Mouse (Mus musculus) left cerebral cortex, postnatal 14 days (tissue): Measurements from ENCODE around the gene Pold1. TPM values are rescaled to one million over a fixed set of nuclear protein-coding genes. Genes with fewer than 3 reads are reported as not detected.

Experiments
- DNase-seq, 2 experiments: peaks; one replicate each; pipeline ENCODE4 v3.0.0; 2021 to 2022; ENCODE audit warnings: low spot score in 2 of 2, mixed read lengths in 1 of 2
- intact Hi-C: fragments of 180-260 bp; cut with DNase I; formaldehyde crosslinking; loops from one replicate; pipeline ENCODE4 v1.15.1; 2025
- long read RNA-seq, 2 experiments: library from polyadenylated mRNA; stranded (forward); transcript quantifications; one replicate each; pipeline ENCODE4 v2.0.0; 2021
- total RNA-seq, 2 experiments: library from RNA; stranded (reverse); gene quantifications; 2 replicates each; pipeline ENCODE4 v1.2.3; 2021

The Pold1 gene
- total RNA-seq: 1 to 10 TPM; 4.2 to 7.0 TPM
- long read RNA-seq, experiment 1, transcript Pold1-201 (27 exons, 3,454 nt): major isoform, 8 of 13 reads
- long read RNA-seq, experiment 1, partial matches to known transcripts: 2 of 13 reads
- long read RNA-seq, experiment 1, other reads (novel, unspliced or antisense): 3 of 13 reads
- long read RNA-seq, experiment 2, partial matches to known transcripts: 0 of 5 reads
- long read RNA-seq, experiment 2, other reads (novel, unspliced or antisense): 3 of 5 reads

DNA sequence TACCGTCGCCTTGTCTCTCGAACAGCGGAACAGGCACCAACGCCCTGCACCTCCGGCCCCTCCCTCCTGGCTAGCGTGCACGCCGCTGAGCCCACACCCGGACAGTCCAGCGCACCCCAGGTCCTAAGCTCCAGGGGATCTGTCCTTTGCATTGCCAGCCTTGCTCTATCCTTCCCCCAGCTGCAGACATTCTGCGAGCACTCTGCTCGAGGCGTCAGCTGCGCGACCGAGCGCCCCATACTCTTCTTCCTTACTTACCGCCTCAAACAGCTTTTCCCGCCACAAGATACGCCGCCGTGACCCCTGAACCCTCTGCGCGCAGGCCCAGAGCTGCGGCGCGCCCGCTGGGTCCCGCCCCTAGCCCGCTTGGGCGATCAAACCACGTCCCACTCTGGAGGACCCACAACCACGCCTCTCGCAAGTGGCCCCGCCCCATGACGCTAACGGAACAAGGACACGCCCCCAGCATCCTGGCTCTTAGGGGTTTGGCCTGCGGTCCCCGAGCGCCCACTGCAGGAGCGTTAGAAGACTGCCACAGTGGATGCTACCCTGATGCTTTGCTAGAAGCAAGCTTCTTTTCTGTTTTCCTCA is at the start of gene Pold1:
Gene Pold1, minus strand, starts transcription at position 353 of the 591 bp plus-strand sequence.
- intact Hi-C loops: loop anchor here (2.0 kb wide), 1 partner anchor 48 kb away; no protein-coding TSS in a partner anchor
- peak; percentile 99 for DNase-seq

DNA sequence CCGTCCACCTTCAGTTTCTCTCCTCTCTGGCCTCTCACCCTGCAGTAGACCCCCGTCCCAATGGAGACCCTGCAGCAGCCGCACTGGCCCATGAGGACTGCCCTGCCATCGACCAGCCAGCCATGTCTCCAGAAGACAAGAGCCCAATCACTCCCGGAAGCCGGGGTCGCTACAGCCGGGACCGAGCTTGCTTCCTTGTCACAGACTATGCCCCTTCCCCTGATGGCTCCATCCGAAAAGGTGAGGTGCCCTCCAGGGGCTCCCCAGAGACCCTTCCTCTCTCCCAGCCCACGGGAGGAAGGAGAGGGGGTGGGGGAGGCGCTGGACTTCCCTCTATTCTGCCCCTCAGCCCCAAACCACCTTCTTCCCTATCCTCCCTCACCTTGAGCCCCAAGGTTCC is 49.7 kb upstream of the Pold1 start:
- DNase-seq: no peak
- intact Hi-C loops: no loop called here

GRCm38 (mm10) chr7:44597666-44598065 is 49.0 kb upstream of the Pold1 start:
- intact Hi-C loops: no loop called here
- no peak for DNase-seq

GRCm38 (mm10) chr7:44596996-44597538 is 48.4 kb upstream of the Pold1 start:
- intact Hi-C loops: no loop called here
- no peak for DNase-seq

GRCm38 (mm10) chr7:44596051-44596450 is 47.4 kb upstream of the Pold1 start:
- intact Hi-C loops: no loop called here

DNA sequence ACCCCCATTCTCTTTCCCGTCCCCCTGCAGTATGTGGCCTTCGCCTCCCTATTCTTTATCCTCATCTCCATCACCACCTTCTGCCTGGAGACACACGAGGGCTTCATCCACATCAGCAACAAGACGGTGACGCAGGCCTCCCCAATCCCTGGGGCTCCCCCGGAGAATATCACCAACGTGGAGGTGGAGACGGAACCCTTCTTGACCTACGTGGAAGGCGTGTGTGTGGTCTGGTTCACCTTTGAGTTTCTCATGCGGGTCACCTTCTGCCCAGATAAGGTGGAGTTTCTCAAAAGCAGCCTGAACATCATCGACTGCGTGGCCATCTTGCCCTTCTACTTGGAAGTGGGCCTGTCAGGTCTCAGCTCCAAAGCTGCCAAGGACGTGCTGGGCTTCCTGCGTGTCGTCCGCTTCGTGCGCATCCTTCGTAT is 46.5 kb upstream of the Pold1 start:
- DNase-seq: no peak
- intact Hi-C loops: no loop called here

More at GRCm38 (mm10) chr7:44596051-44596450, 47.4 kb upstream of the Pold1 start:
- DNase-seq: no peak

DNA sequence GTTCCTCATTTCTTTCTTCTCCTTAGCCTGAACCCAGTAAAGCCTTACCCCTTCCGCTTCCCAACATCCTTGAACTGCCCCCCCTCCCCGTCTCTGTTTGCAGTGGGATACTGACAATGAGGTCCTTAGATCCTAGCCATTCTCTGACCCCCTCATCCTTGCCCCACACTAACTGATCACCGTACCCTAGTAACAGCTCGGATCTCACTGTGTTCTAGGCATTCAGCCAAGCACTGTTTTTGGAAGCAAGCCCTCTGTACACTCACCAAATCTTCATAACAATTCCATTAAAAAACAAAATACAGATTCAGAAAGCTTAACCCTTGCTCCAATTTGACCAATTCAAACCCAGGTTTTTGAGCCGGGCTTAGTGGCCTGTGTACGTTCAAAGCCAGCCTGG is 45.6 kb upstream of the Pold1 start:
- DNase-seq: peak in 1 of 2 experiments; percentile 60
- intact Hi-C loops: no loop called here

DNA sequence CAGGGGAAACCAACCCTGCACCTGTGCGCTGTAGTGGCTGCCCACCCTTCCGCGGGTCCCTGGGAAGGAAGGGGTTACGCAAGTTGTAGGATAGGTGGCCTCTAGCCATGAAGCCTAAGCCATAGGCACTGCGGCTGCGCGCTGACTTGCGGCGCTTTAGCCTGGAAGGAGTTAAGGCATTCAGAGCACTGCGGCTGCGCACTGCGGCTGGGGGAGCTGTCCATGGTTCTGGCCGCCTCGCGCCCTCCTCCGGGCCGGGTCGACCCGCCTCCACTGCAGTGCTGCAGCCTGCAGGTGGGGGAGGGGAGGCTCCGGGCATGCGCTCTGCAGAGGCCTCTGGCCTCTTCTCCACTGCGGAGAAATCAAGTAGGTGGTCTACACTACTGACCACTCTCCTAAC is 45.1 kb upstream of the Pold1 start:
- DNase-seq: peak; percentile 89 to 92
- intact Hi-C loops: no loop called here

GRCm38 (mm10) chr7:44593051-44593450 is 44.4 kb upstream of the Pold1 start:
- intact Hi-C loops: no loop called here
- DNase-seq: no peak

GRCm38 (mm10) chr7:44591348-44592116 is 42.9 kb upstream of the Pold1 start:
- DNase-seq: no peak
- intact Hi-C loops: no loop called here

DNA sequence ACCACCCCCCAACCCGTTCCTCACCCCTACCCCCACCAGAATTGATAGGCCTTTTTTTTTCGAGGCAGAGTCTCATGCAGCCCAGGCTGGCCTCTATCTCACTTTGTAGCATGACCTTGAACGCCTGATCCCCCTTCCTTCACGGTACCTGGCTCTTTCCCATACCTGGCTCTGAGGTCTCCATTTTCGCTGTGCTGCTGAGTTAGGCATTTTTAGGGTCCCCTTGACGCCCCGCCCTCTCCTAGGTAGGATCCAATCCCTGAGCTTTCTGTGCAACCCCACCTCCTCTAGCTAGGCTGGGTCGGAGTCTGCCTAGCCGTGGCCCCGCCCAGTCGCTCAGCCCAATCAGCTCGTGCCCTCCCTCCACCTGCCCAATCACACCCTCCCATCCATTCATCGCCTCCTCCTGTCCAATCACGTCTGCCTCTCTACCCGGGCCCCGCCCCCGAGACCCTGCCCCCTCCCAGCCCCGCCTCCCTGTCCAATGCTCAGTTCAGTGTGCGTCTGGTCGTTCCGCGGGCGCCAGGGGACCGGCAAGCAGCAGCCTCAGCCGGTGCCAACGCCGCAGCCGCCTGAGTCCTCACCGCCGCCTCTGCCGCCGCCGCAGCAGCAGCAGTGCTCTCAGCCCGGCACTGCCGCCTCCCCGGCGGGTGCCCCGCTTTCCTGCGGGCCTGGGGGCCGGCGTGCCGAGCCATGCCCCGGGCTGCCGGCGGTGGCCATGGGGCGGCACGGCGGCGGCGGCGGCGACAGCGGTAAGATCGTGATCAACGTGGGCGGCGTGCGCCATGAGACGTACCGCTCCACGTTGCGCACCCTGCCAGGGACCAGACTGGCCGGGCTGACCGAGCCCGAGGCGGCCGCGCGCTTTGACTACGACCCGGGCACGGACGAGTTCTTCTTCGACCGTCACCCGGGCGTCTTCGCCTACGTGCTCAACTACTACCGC is 42.0 kb upstream of the Pold1 start, which contains the start of gene Kcnc3:
Gene Kcnc3, plus strand, starts transcription at position 263 of the 946 bp plus-strand sequence.
- peak; percentile 92 to 97 for DNase-seq
- intact Hi-C loops: no loop called here

- intact Hi-C loops: loop anchor here (5.0 kb wide), 1 partner anchor 52 kb away; no protein-coding TSS in a partner anchor
Observed at GRCm38 (mm10) chr7:44589946-44590345, 41.3 kb upstream of the Pold1 start.

GRCm38 (mm10) chr7:44589149-44589548 is 40.5 kb upstream of the Pold1 start:
- intact Hi-C loops: loop anchor here (5.0 kb wide), 1 partner anchor 53 kb away; no protein-coding TSS in a partner anchor
- DNase-seq: peak; percentile 70 to 73

More at GRCm38 (mm10) chr7:44589946-44590345, 41.3 kb upstream of the Pold1 start:
- peak in 1 of 2 experiments; percentile 48 for DNase-seq

GRCm38 (mm10) chr7:44588338-44588737 is 39.7 kb upstream of the Pold1 start:
- peak in 1 of 2 experiments; percentile 18 for DNase-seq

GRCm38 (mm10) chr7:44587676-44588075 is 39.0 kb upstream of the Pold1 start:
- intact Hi-C loops: loop anchor here (5.0 kb wide), 1 partner anchor 55 kb away; no protein-coding TSS in a partner anchor
- no peak for DNase-seq

More at GRCm38 (mm10) chr7:44588338-44588737, 39.7 kb upstream of the Pold1 start:
- intact Hi-C loops: loop anchor here (5.0 kb wide), 1 partner anchor 54 kb away; no protein-coding TSS in a partner anchor

DNA sequence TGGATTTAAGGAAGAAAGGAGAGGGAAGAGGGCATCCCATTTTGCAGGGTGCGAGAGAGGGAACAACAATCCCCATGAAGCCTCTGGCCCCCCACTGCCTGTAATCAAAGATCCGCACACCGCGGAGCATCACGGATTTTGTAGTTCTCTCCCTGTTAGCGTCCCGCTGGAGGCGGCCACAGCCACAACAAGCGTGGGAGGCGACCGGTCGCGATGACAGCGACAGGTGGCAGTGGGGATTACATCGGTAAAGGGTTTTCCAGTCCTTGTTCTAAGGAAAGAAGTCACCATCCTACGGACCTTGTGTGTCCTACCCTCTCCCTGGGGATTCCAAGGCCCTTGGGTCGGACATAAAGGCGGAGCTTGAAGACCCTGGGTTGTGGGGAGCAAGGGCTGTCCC is 38.3 kb upstream of the Pold1 start:
- intact Hi-C loops: loop anchor here (5.0 kb wide), 1 partner anchor 55 kb away; no protein-coding TSS in a partner anchor

DNA sequence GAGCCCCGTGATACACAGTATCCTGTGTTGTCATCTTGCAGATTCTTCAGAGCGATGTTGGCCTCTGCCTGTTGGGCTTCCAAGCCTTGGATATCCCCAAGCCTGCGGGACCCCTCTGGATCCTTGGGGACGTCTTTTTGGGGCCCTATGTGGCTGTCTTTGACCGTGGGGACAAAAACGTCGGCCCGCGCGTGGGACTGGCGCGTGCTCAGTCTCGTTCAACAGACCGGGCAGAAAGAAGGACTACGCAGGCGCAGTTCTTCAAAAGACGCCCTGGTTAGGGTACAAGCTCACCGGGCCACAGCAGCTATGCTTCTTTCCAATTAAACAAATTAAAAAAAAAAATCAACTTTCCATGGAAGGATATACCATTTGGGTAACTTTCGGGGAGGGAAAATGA is 37.9 kb upstream of the Pold1 start:
- intact Hi-C loops: loop anchor here (5.0 kb wide), 1 partner anchor 56 kb away; no protein-coding TSS in a partner anchor
- peak; percentile 69 to 79 for DNase-seq

More for the DNA sequence above, 38.3 kb upstream of the Pold1 start:
- DNase-seq: peak; percentile 81 to 89

DNA sequence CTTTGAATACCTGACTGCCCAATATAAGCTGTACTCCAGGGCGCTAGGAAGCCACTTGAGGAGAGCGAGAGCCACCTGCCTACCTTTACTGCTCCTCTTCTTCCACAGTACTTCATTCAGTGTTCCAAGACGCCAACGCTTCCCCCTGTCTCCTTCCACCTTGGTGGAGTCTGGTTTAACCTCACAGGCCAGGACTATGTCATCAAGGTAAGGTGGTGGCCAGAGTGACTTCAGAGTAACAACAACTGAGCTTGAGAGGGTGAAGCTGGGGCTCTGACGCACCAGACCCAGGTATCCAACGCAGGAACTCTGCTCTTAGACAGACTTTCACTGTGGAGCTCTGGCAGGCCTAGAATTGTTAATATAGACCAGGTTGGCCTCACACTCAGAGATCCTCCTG is 37.0 kb upstream of the Pold1 start:
- intact Hi-C loops: loop anchor here (5.0 kb wide), 1 partner anchor 57 kb away; no protein-coding TSS in a partner anchor
- no peak for DNase-seq
